Mouse (Mus musculus): Measurements from ENCODE around the gene Nup54. TPM values are rescaled to one million over a fixed set of nuclear protein-coding genes. Genes with fewer than 3 reads are reported as not detected.

The Nup54 gene
- 52.1 TPM for polyA plus RNA-seq (2014; fragmentation: Illumina TruSeq; extraction: RNeasy Lipid Tissue Mini Kit (QIAGEN cat#74804); ENCODE audit: low replicate concordance)

GRCm38 (mm10) chr5:92435025-92435584 is at the start of gene Nup54:
TSS of gene Nup54 (minus strand) at chr5:92435219.

Other genes with a start within 250 kb of the Nup54 start
- gene U90926, start 219.8 kb downstream of the Nup54 start, polyA plus RNA-seq (2014; fragmentation: Illumina TruSeq; extraction: RNeasy Lipid Tissue Mini Kit (QIAGEN cat#74804); ENCODE audit: low replicate concordance) = not detected
- 1.4 TPM for gene Ppef2, start 178.9 kb downstream of the Nup54 start, polyA plus RNA-seq (2014; fragmentation: Illumina TruSeq; extraction: RNeasy Lipid Tissue Mini Kit (QIAGEN cat#74804); ENCODE audit: low replicate concordance)
- gene Naaa, start 157.0 kb downstream of the Nup54 start, polyA plus RNA-seq (2014; fragmentation: Illumina TruSeq; extraction: RNeasy Lipid Tissue Mini Kit (QIAGEN cat#74804); ENCODE audit: low replicate concordance) = 21.5 TPM
- 18.6 TPM for gene Sdad1, start 124.7 kb downstream of the Nup54 start, polyA plus RNA-seq (2014; fragmentation: Illumina TruSeq; extraction: RNeasy Lipid Tissue Mini Kit (QIAGEN cat#74804); ENCODE audit: low replicate concordance)
- 16.9 TPM for gene Cxcl9, start 107.1 kb downstream of the Nup54 start, polyA plus RNA-seq (2014; fragmentation: Illumina TruSeq; extraction: RNeasy Lipid Tissue Mini Kit (QIAGEN cat#74804); ENCODE audit: low replicate concordance)
- gene Art3, start 103.4 kb downstream of the Nup54 start, polyA plus RNA-seq (2014; fragmentation: Illumina TruSeq; extraction: RNeasy Lipid Tissue Mini Kit (QIAGEN cat#74804); ENCODE audit: low replicate concordance) = 10.9 TPM
- gene Cxcl10, start 86.3 kb downstream of the Nup54 start, polyA plus RNA-seq (2014; fragmentation: Illumina TruSeq; extraction: RNeasy Lipid Tissue Mini Kit (QIAGEN cat#74804); ENCODE audit: low replicate concordance) = 10.5 TPM
- gene Scarb2, start 71.6 kb upstream of the Nup54 start, polyA plus RNA-seq (2014; fragmentation: Illumina TruSeq; extraction: RNeasy Lipid Tissue Mini Kit (QIAGEN cat#74804); ENCODE audit: low replicate concordance) = 61.5 TPM
- gene Fam47e, start 119.8 kb upstream of the Nup54 start, polyA plus RNA-seq (2014; fragmentation: Illumina TruSeq; extraction: RNeasy Lipid Tissue Mini Kit (QIAGEN cat#74804); ENCODE audit: low replicate concordance) = not detected
- 2.0 TPM for gene Stbd1, start 167.8 kb upstream of the Nup54 start, polyA plus RNA-seq (2014; fragmentation: Illumina TruSeq; extraction: RNeasy Lipid Tissue Mini Kit (QIAGEN cat#74804); ENCODE audit: low replicate concordance)
- 1.5 TPM for gene Ccdc158, start 240.1 kb upstream of the Nup54 start, polyA plus RNA-seq (2014; fragmentation: Illumina TruSeq; extraction: RNeasy Lipid Tissue Mini Kit (QIAGEN cat#74804); ENCODE audit: low replicate concordance)
- 7.1 TPM for gene Shroom3, start 248.2 kb upstream of the Nup54 start, polyA plus RNA-seq (2014; fragmentation: Illumina TruSeq; extraction: RNeasy Lipid Tissue Mini Kit (QIAGEN cat#74804); ENCODE audit: low replicate concordance)